Mouse (Mus musculus) E14TG2a.4 (cell line): ENCODE measurements at regions not wholly inside any gene's neighbourhood (a gene's known extent, or its start where the extent isn't known, plus 50 kb on each side); places are given as distances from the start of the nearest gene placed in this dataset.

Experiments
- H3K27me3 ChIP-seq: 2 replicates; pipeline ENCODE4 v1.6.1; 2014; ENCODE audit warnings: low read length, control low read depth; ENCODE audit not compliant: insufficient read depth
- H3K36me3 ChIP-seq: 2 replicates; pipeline ENCODE4 v1.6.1; 2014; ENCODE audit warnings: low read length, control low read depth; ENCODE audit not compliant: insufficient read depth
- H3K4me1 ChIP-seq: replicated peaks from 2 replicates; pipeline ENCODE4 v1.6.1; 2014; ENCODE audit warnings: low read depth, low read length, control low read depth
- H3K4me3 ChIP-seq: replicated peaks from 2 replicates; pipeline ENCODE4 v1.5.1; 2014; ENCODE audit warnings: mild to moderate bottlenecking, low read length
- H3K9me3 ChIP-seq: 2 replicates; pipeline ENCODE4 v1.6.1; 2014; ENCODE audit warnings: low read length, control low read depth
- CTCF ChIP-seq: conservative IDR thresholded peaks from 2 replicates; pipeline ENCODE4 v1.5.1; 2014; ENCODE audit warnings: low read length
- NANOG ChIP-seq: IDR thresholded peaks from 2 replicates; pipeline ENCODE4 v1.6.1; 2014; ENCODE audit warnings: borderline replicate concordance, low read length, mixed read lengths
- POU5F1 ChIP-seq: IDR thresholded peaks from 2 replicates; pipeline ENCODE4 v1.6.1; 2014; ENCODE audit warnings: low read length, borderline replicate concordance

GRCm38 (mm10) chr4:33587666-33588065 is 277.6 kb downstream of the Rngtt start:
- Histone ChIP-seq H3K27me3 (peaks cover 18% of the 10 kb centered on the region), H3K9me3 (peaks cover 17% of the 10 kb centered on the region), H3K4me3 (no peak overlapping the region), H3K4me1 (peaks cover 44% of the 10 kb centered on the region), H3K36me3 (no peaks in the 10 kb centered on the region)
- TF ChIP-seq POU5F1 (no peak), NANOG (no peak), CTCF (no peak)

GRCm38 (mm10) chr4:33588127-33588526 is 278.0 kb downstream of the Rngtt start:
- Histone ChIP-seq H3K4me3 (no peak overlapping the region), H3K36me3 (no peaks in the 10 kb centered on the region), H3K4me1 (peaks cover 44% of the 10 kb centered on the region), H3K9me3 (peaks cover 19% of the 10 kb centered on the region), H3K27me3 (peaks cover 18% of the 10 kb centered on the region)
- TF ChIP-seq NANOG: no peak
- no peak for TF ChIP-seq CTCF
- no peak for TF ChIP-seq POU5F1

GRCm38 (mm10) chr4:33589207-33589606 is 279.1 kb downstream of the Rngtt start:
- Histone ChIP-seq H3K36me3 (no peaks in the 10 kb centered on the region), H3K9me3 (peaks cover 14% of the 10 kb centered on the region), H3K4me1 (peaks cover 44% of the 10 kb centered on the region), H3K27me3 (peaks cover 20% of the 10 kb centered on the region), H3K4me3 (no peak overlapping the region)
- no peak for TF ChIP-seq NANOG
- no peak for TF ChIP-seq CTCF
- no peak for TF ChIP-seq POU5F1

GRCm38 (mm10) chr4:33594997-33595657 is 285.0 kb downstream of the Rngtt start:
- Histone ChIP-seq H3K4me3 (no peak overlapping the region), H3K27me3 (peaks cover 9% of the 10 kb centered on the region), H3K4me1 (peaks cover 9% of the 10 kb centered on the region), H3K36me3 (no peaks in the 10 kb centered on the region), H3K9me3 (peaks cover 9% of the 10 kb centered on the region; the same call in 1 of the 2 replicates)
- TF ChIP-seq CTCF (no peak), NANOG (no peak), POU5F1 (no peak)

- no peak for TF ChIP-seq NANOG
- no peak for TF ChIP-seq POU5F1
- TF ChIP-seq CTCF: no peak
- Histone ChIP-seq H3K36me3 (no peaks in the 10 kb centered on the region), H3K4me3 (no peak overlapping the region), H3K27me3 (peaks cover 9% of the 10 kb centered on the region), H3K4me1 (peaks cover 9% of the 10 kb centered on the region), H3K9me3 (peaks cover 9% of the 10 kb centered on the region; the same call in 1 of the 2 replicates)
Measured at GRCm38 (mm10) chr4:33595763-33596162, 285.7 kb downstream of the Rngtt start.

- Histone ChIP-seq H3K27me3 (no peaks in the 10 kb centered on the region), H3K4me1 (peaks cover 9% of the 10 kb centered on the region), H3K4me3 (no peak overlapping the region), H3K9me3 (peaks cover 8% of the 10 kb centered on the region; the same call in 1 of the 2 replicates), H3K36me3 (no peaks in the 10 kb centered on the region)
- no peak for TF ChIP-seq CTCF
- TF ChIP-seq POU5F1: no peak
- no peak for TF ChIP-seq NANOG
Measured at GRCm38 (mm10) chr4:33599966-33600365, 289.9 kb downstream of the Rngtt start.

GRCm38 (mm10) chr4:33600805-33601204 is 290.7 kb downstream of the Rngtt start:
- peaks cover 1% of the 10 kb centered on the region for H3K4me1 ChIP-seq
- H3K4me3 ChIP-seq: no peak overlapping the region
- TF ChIP-seq NANOG: no peak
- no peak for TF ChIP-seq POU5F1
- TF ChIP-seq CTCF: no peak
- no peaks in the 10 kb centered on the region for H3K27me3 ChIP-seq
- H3K36me3 ChIP-seq: no peaks in the 10 kb centered on the region
- H3K9me3 ChIP-seq: peaks cover 8% of the 10 kb centered on the region; the same call in 1 of the 2 replicates

- no peaks in the 10 kb centered on the region for H3K27me3 ChIP-seq
- no peak for TF ChIP-seq POU5F1
- no peak for TF ChIP-seq CTCF
- no peak for TF ChIP-seq NANOG
- H3K9me3 ChIP-seq: peaks cover 8% of the 10 kb centered on the region; the same call in 1 of the 2 replicates
- H3K36me3 ChIP-seq: no peaks in the 10 kb centered on the region
- no peak overlapping the region for H3K4me3 ChIP-seq
- H3K4me1 ChIP-seq: no peaks in the 10 kb centered on the region
Measured at GRCm38 (mm10) chr4:33604636-33605035, 294.5 kb downstream of the Rngtt start.

GRCm38 (mm10) chr4:33639821-33640575 is 284.4 kb upstream of the Cnr1 start:
- Histone ChIP-seq H3K4me3 (no peak overlapping the region), H3K4me1 (no peaks in the 10 kb centered on the region), H3K36me3 (no peaks in the 10 kb centered on the region), H3K27me3 (no peaks in the 10 kb centered on the region), H3K9me3 (peaks cover 7% of the 10 kb centered on the region; the same call in 1 of the 2 replicates)
- TF ChIP-seq CTCF (no peak), NANOG (no peak), POU5F1 (no peak)
